Mouse (Mus musculus): ENCODE measurements around the gene Calca.

DNA sequence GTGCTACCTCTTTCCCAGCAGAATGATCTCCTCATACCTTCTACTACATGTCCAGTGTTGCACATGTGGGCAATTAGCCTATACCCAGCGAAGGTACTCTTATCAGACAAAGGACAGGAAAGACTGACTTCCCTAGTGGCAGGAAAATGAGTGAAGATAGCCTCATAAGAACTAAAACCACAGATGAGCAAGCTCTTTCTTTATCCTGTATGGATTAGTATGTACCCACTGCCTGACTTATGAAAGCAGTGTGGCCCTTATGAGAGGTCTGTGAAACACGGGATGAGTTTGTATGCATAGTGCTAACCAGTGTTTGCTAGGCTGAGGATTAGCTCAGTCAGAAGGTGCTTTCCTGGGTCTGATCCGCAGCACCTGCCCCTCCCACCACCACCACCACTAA is 13.6 kb upstream of the Calca start:
- TF ChIP-seq GATA1 (IDR thresholded peaks at IDR 0.05; ENCODE audit: borderline replicate concordance, low read length) (peak; percentile 10; the same call in 1 of the 3 replicates), FLI1 (IDR thresholded peaks at IDR 0.05; ENCODE audit: low read length) (no peak)
